Mouse (Mus musculus) neural tube, embryonic 12.5 days (tissue): Measurements from ENCODE around the gene Exosc5. TPM values are rescaled to one million over a fixed set of nuclear protein-coding genes. Genes with fewer than 3 reads are reported as not detected.

Experiments used
- ATAC-seq: fragments of 200-750 bp; cut with Nextera tagmentation; 2 replicates; pipeline ENCODE4 v1.8.0; 2017; ENCODE audit warnings: low read depth, mild to moderate bottlenecking, moderate TSS enrichment, moderate library complexity; ENCODE audit not compliant: low FRiP score
- H3K27ac ChIP-seq: fragments of 300-500 bp; sonication (generic); 2 replicates; pipeline ENCODE4 v1.5.1; 2016
- H3K27me3 ChIP-seq: fragments of 300-500 bp; sonication (generic); replicated peaks from 2 replicates; pipeline ENCODE4 v1.6.1; 2016; ENCODE audit warnings: mild to moderate bottlenecking
- H3K36me3 ChIP-seq: fragments of 300-500 bp; sonication (generic); 2 replicates; pipeline ENCODE4 v1.6.1; 2016; ENCODE audit warnings: mild to moderate bottlenecking
- H3K4me1 ChIP-seq: fragments of 300-500 bp; sonication (generic); 2 replicates; pipeline ENCODE4 v1.6.1; 2016
- H3K4me2 ChIP-seq: fragments of 300-500 bp; sonication (generic); replicated peaks from 2 replicates; pipeline ENCODE4 v1.6.1; 2016; ENCODE audit warnings: mild to moderate bottlenecking
- H3K4me3 ChIP-seq: fragments of 300-500 bp; sonication (generic); 2 replicates; pipeline ENCODE4 v1.5.1; 2016
- H3K9ac ChIP-seq: fragments of 300-500 bp; sonication (generic); 2 replicates; pipeline ENCODE4 v1.6.1; 2016; ENCODE audit warnings: mild to moderate bottlenecking
- H3K9me3 ChIP-seq: fragments of 300-500 bp; sonication (generic); 2 replicates; pipeline ENCODE4 v1.6.1; 2016; ENCODE audit warnings: mild to moderate bottlenecking
- WGBS: fragments of 180-500 bp; shearing (Covaris S2); methylation state at CpG from one replicate; pipeline ENCODE4 v1.1.7; 2016; 5-methylcytosine and 5-hydroxymethylcytosine counted together
- polyA plus RNA-seq: library from polyadenylated mRNA; unstranded; fragments of >200 nt; fragmentation: Nextera tagmentation; extraction: Ambion mirVana; gene quantifications from 2 replicates; pipeline ENCODE4 v1.2.1, GENCODE M21; 2016

The Exosc5 gene
- 54.7 and 55.2 TPM in 2 replicates for polyA plus RNA-seq

DNA sequence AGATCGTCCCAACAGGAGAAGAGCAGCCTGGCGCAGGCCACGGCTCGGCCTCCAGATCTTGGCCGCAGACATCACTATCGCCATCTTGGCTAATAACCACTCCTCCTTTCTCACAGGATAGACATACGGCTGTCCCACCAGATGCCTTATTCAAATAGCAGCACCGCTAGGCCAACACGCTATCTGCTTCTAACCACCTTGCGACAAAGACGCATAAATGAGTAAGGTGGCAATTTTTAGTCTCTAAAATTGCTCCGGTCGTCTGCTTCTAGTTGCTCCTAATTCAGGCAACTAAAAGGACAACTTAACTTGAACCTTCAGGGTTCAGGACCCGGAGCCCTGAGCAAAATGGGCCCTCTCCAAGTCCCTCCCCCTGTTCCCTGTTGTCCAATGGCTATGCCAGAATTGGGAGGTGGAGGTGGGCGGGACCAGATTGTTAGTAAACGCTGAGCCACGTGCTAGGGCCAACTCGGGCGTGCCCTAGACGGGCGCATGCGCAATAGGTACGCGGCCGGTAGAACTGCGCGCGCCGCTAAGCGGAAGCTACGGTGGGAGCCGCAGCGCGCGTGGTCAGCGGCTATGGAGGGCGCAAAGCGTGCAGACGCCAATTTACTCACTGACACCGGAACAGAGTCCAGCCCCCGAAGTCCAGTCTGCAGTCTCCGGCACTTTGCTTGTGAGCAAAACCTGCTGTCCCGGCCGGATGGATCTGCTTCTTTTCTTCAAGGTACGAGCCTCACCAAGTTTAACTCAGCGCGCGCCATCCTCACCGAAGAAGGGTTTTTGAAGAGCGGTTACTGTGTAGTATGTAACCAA, at the start of gene Exosc5, which contains the start of gene Bckdha:
Exosc5 (plus strand) TSS at position 508 of the 816 bp plus-strand sequence.
Bckdha (minus strand) TSS at position 325 of the 816 bp plus-strand sequence.
- Histone ChIP-seq H3K27ac (no peak within 1 kb of the TSS), H3K9me3 (no peaks in the 10 kb centered on the region), H3K27me3 (no peaks in the 10 kb centered on the region), H3K4me3 (peak within 1 kb of the TSS; percentile 65), H3K4me2 (peak within 1 kb of the TSS; percentile 82), H3K9ac (peak within 1 kb of the TSS; percentile 58), H3K4me1 (peaks cover 9% of the 10 kb centered on the region; the same call in 1 of the 2 replicates), H3K36me3 (peaks cover 13% of the 10 kb centered on the region)
- peak; percentile 98 for ATAC-seq
- under 1% methylated on average over 50 of the region's 50 CpGs for WGBS

DNA sequence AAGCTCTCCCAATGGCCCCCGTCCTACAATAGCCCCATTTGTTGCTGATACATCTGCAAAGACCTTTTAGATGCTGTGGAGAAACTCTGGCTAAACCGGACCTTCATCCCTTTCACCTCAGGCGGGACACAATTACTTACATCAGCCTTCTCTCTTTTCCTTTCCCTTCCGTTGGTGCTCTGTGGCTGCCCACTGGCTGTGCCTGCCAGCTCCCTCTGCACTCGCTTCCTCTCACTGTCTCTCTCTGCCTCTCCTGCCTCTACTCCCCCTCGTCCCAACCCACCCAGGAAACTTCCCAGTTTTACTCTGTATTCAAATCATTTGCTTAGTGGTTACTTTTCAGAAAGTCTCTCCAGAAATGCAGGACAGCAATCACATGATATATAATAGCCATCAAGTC, 48.9 kb upstream of the Exosc5 start:
- no peaks in the 10 kb centered on the region for H3K4me1 ChIP-seq
- no peaks in the 10 kb centered on the region for H3K36me3 ChIP-seq
- H3K27me3 ChIP-seq: no peaks in the 10 kb centered on the region
- H3K9me3 ChIP-seq: no peaks in the 10 kb centered on the region
- H3K27ac ChIP-seq: no peak overlapping the region
- 47% methylated on average over 6 of the region's 6 CpGs for WGBS
- no peak for ATAC-seq
- no peak overlapping the region for H3K4me2 ChIP-seq
- no peak overlapping the region for H3K4me3 ChIP-seq
- no peak overlapping the region for H3K9ac ChIP-seq

DNA sequence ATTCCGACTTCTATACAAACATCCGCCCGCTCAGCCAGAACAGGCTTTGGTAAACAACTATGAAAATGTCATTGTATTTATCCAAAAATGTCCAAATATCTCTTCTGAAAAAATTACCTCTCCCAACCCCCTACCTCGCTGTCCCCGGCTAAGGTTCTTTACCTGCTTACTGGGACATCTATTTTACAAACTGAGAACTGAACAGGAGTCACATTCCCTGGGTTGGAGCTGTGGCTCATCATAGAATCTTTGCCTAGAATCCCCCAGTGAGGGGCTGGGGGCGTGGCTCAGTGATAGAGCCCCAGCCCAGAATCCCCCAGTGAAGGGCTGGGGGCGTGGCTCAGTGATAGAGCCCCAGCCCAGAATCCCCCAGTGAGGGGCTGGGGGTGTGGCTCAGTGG, 47.5 kb upstream of the Exosc5 start:
- no peaks in the 10 kb centered on the region for H3K9me3 ChIP-seq
- no peak overlapping the region for H3K27ac ChIP-seq
- no peak for ATAC-seq
- H3K36me3 ChIP-seq: no peaks in the 10 kb centered on the region
- no peak overlapping the region for H3K4me2 ChIP-seq
- 58% methylated on average over 7 of the region's 7 CpGs for WGBS
- no peak overlapping the region for H3K9ac ChIP-seq
- H3K4me3 ChIP-seq: no peak overlapping the region
- H3K27me3 ChIP-seq: no peaks in the 10 kb centered on the region
- H3K4me1 ChIP-seq: no peaks in the 10 kb centered on the region

DNA sequence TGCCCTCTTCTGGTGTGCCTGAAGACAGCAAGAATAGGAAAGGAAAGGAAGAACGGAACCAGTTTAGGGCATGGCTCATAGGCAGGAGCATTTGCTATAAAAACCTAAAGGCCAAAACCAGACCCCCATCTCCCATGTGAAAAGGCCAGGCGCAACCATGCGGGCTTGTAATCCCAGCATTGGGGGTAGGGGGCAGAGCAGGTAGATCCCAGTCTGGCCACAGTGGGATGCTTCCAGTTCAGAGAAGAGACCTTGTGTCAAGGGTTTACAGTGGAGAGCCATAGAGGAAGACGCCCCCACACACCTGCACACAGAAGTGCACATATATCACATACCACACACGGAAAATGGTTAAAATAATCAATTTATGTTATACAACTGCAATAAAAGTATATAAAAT, 44.9 kb upstream of the Exosc5 start:
- Histone ChIP-seq H3K27me3 (no peaks in the 10 kb centered on the region), H3K27ac (no peak overlapping the region), H3K9ac (no peak overlapping the region), H3K4me2 (no peak overlapping the region), H3K4me3 (no peak overlapping the region), H3K9me3 (no peaks in the 10 kb centered on the region), H3K36me3 (no peaks in the 10 kb centered on the region), H3K4me1 (0 out of 2 replicates have a peak, but pooled peaks cover 4% of the 10 kb centered on the region)
- WGBS: 89% methylated on average over 5 of the region's 5 CpGs
- no peak for ATAC-seq

DNA sequence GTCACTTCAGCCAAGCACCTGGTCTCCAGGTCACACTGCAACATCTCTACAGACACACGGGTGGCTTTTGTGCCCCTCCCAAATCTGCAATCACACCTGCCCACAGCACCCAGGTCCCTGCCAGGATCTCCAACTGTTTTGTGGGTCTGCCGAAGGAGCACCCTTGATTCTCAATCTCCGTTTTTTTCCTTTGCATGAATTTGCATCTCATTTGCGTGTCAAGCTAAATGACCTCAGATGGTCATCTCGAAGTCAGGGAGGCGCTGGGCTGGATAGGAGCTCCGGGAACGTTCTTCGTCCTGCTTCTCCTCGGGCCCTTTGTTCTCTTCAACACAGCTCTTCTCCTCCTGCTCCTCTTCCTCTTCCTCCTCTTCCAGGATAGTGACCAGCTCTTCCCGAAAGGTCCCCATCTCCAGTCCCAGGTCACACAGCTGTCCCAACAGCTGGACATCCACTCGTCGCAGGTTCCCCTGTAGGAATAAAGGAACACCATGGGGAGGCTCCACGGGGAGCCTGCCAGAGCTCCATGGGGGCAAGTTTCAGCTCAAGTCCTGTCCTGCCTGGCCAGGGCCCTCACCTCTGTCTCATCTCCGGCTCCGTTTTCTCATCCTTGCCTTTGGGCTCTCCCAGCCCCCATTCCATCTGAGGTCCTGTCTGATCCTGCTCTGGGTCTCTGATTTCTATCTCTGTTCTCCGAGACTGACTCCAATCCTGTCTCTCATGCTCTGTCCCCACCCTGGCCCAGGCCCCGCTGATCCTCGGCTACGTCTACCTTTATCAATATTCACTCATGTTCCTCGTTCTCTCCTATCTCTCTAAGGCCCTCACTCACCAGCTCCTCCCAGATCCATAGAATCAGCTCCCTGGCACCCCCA, 43.9 kb upstream of the Exosc5 start:
- no peak overlapping the region for H3K9ac ChIP-seq
- no peak overlapping the region for H3K4me2 ChIP-seq
- H3K27me3 ChIP-seq: no peaks in the 10 kb centered on the region
- ATAC-seq: no peak
- H3K36me3 ChIP-seq: no peaks in the 10 kb centered on the region
- 74% methylated on average over 21 of the region's 21 CpGs for WGBS
- H3K4me3 ChIP-seq: no peak overlapping the region
- no peak overlapping the region for H3K27ac ChIP-seq
- H3K9me3 ChIP-seq: no peaks in the 10 kb centered on the region
- 0 out of 2 replicates have a peak, but pooled peaks cover 4% of the 10 kb centered on the region for H3K4me1 ChIP-seq

DNA sequence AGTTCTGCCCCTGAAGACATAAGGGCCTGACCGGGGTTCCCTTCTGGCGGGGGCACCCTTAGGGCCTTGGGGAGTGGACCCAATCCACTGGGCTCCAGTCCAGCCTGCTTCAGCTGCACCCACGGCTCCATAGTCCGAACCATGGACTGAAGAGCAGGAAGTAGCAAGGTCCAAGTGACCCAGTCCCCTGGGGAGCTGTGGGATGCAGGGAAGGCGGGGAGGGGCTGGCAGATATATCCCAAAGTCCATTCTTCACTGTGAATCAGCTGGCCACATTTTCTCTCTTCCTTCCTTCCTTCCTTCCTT, 43.3 kb upstream of the Exosc5 start, which contains the start of gene Erich4:
Erich4 (minus strand) TSS at position 187 of the 306 bp plus-strand sequence.
- ATAC-seq: no peak
- Histone ChIP-seq H3K4me3 (no peak within 1 kb of the TSS), H3K27me3 (no peaks in the 10 kb centered on the region), H3K4me1 (0 out of 2 replicates have a peak, but pooled peaks cover 4% of the 10 kb centered on the region), H3K4me2 (no peak within 1 kb of the TSS), H3K36me3 (no peaks in the 10 kb centered on the region), H3K9me3 (no peaks in the 10 kb centered on the region), H3K27ac (no peak within 1 kb of the TSS), H3K9ac (no peak within 1 kb of the TSS)
- 85% methylated on average over 5 of the region's 5 CpGs for WGBS

DNA sequence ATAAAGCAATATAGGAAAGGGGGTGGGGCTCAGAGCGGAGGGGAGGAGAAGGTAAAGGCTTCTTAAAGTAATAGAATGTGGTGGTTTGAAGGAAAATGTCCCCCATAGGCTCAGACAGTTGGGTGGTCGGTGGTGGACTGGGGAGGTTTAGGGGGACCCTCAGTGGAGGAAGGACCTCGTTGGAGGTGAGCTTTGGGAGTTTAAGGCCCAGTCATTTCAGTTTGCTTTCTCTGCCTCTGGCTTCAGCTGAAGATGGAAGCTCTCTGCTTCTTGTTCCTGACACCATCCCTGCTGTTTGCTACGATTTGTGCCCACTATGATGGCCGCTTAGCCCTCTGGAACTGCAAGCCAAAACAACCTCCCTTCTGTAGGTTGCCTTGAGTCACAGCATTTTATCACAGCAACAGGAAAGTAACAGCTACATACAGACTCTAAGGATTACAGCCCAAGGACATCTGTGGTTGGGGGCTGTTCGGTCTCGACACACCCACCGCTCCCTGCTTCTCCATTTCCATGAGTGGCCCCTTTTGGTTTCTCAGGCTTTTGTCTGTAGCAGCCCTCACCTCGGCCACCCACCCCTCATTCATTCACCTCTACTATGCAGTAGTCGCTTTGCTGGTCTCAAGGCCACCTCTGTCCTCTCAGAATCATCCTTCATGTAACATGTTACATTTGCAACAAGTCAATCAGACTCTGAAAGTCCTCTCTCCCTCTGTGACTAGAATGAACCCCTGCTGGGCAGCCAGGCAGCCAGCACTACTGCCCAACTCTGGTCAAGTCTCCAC, 41.4 kb upstream of the Exosc5 start:
- 0 out of 2 replicates have a peak, but pooled peaks cover 4% of the 10 kb centered on the region for H3K4me1 ChIP-seq
- 85% methylated on average over 10 of the region's 10 CpGs for WGBS

DNA sequence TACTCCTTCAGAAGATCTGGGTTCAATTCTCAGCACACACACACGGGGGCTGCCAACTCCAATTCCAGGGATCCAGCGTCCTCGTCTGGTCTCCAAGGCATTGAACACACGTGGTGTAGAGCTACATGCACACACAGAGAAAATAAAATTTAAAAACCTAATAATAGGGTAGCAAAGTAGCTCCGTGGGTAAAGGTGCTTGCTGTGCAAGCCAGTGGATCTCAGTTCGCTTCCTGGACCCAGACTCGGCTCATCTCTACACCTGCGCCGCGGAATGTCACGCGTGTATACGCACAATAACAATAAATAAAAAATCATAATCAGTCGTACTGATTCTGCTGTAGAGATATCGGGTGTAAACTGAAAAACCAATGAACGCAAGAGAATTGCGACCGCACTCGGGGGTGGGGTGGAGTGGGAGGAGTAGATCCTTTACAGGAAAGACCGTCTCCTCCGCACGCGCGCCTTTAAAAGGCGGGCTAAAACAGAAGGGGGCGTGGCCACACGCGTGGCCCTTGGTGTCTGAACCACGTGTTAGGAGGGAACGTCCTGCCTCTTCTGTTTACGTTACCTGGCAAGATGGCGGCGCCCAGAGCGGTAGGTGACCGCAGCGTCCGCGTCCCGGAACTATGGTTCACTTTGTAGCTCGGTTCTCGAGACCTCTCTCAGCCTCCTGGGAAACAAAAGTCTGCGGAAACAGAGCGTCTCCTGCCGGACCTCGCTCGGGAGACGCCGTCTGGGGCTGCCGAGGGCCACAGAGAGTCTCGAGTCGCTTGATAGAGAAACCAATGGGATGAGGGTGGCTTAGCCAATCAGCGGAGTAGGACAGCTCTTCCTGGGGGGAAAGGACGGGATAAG, 39.9 kb upstream of the Exosc5 start, which contains the start of gene Dmac2:
Dmac2 (plus strand) TSS at position 550 of the 857 bp plus-strand sequence.
- peak within 1 kb of the TSS; percentile 57 for H3K4me3 ChIP-seq
- H3K36me3 ChIP-seq: peaks cover 9% of the 10 kb centered on the region; the same call in 1 of the 2 replicates
- H3K4me2 ChIP-seq: peak within 1 kb of the TSS; percentile 66
- WGBS: 1% methylated on average over 53 of the region's 53 CpGs
- 0 out of 2 replicates have a peak, but pooled peaks cover 4% of the 10 kb centered on the region for H3K4me1 ChIP-seq
- H3K9ac ChIP-seq: peak within 1 kb of the TSS; percentile 54; the same call in 1 of the 2 replicates
- H3K27ac ChIP-seq: no peak within 1 kb of the TSS
- peak; percentile 94 for ATAC-seq
- no peaks in the 10 kb centered on the region for H3K27me3 ChIP-seq
- no peaks in the 10 kb centered on the region for H3K9me3 ChIP-seq

More for the DNA sequence above, 41.4 kb upstream of the Exosc5 start:
- Histone ChIP-seq H3K9me3 (no peaks in the 10 kb centered on the region), H3K27me3 (no peaks in the 10 kb centered on the region), H3K27ac (no peak overlapping the region), H3K9ac (no peak overlapping the region), H3K4me2 (no peak overlapping the region), H3K36me3 (peaks cover 6% of the 10 kb centered on the region; the same call in 1 of the 2 replicates), H3K4me3 (no peak overlapping the region)
- ATAC-seq: no peak

DNA sequence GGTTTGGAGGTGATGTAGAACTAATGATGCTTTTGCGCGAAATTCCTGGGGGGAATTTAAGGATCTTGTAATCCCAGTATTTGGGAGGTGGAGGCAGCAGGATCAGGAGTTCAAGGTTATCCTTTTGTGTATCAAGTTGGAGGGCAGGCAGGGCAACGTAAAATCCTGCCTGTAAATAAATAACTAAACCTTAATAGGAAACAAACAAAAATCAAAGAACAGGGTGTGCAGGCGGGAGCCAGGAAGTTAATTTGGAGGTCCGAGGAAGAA, 39.3 kb upstream of the Exosc5 start:
- Histone ChIP-seq H3K27me3 (no peaks in the 10 kb centered on the region), H3K9me3 (no peaks in the 10 kb centered on the region), H3K4me3 (peak overlapping the region; percentile 57), H3K4me1 (0 out of 2 replicates have a peak, but pooled peaks cover 4% of the 10 kb centered on the region), H3K4me2 (peak overlapping the region; percentile 66), H3K36me3 (peaks cover 14% of the 10 kb centered on the region; the same call in 1 of the 2 replicates), H3K27ac (no peak overlapping the region), H3K9ac (peak overlapping the region; percentile 54; the same call in 1 of the 2 replicates)
- WGBS: 27% methylated on average over 5 of the region's 5 CpGs
- no peak for ATAC-seq

DNA sequence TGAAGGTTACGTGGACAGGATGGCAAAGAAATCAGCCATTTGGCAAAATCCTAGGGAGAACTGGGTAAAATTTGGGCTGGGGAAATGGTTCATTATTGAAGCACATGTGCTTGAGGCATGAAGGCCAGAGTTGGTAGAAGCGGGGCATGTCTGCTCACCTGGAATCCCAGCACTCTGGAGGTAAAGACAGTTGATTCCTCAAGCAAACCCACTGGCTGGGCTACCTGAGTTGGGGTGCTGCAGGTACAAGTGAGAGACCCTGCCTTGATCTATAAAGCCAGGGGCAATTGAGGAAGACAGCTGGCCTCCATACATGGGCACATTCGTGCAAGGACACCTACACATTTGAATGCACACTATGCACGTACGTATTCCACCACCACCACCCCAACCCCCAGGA, 38.9 kb upstream of the Exosc5 start:
- H3K4me1 ChIP-seq: 0 out of 2 replicates have a peak, but pooled peaks cover 4% of the 10 kb centered on the region
- WGBS: 91% methylated on average over 5 of the region's 5 CpGs
- H3K4me3 ChIP-seq: 0 out of 2 replicates have a peak overlapping the region, but pooled peaks have one; percentile 57
- no peaks in the 10 kb centered on the region for H3K27me3 ChIP-seq
- ATAC-seq: no peak
- H3K27ac ChIP-seq: no peak overlapping the region
- H3K9me3 ChIP-seq: no peaks in the 10 kb centered on the region
- H3K36me3 ChIP-seq: peaks cover 19% of the 10 kb centered on the region
- H3K4me2 ChIP-seq: peak overlapping the region; percentile 66
- no peak overlapping the region for H3K9ac ChIP-seq

DNA sequence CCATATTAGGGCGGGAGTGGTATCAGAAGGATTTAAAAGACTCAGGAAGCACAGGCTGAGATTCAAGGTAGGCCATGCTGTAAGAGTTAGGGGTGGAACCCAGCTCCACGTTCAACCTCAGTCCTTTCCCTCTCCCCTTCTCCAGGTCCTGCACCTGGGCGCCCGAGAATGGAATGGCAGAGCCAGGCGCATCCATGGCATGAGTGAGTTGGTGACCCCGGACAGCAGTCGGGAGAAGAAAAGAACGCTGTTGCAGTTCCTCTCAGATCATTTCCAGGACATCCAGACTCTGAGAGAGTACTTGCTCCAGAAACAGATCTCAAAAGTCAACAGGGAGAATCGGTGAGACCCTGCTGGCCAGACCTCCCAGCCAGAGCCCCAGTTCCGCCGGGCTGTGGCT, 38.2 kb upstream of the Exosc5 start:
- 94% methylated on average over 11 of the region's 11 CpGs for whole genome bisulfite sequencing
- no peaks in the 10 kb centered on the region for H3K9me3 ChIP-seq
- H3K4me1 ChIP-seq: 0 out of 2 replicates have a peak, but pooled peaks cover 4% of the 10 kb centered on the region
- no peak for ATAC-seq
- H3K27me3 ChIP-seq: no peaks in the 10 kb centered on the region
- H3K36me3 ChIP-seq: peaks cover 20% of the 10 kb centered on the region
- no peak overlapping the region for H3K9ac ChIP-seq
- no peak overlapping the region for H3K27ac ChIP-seq
- no peak overlapping the region for H3K4me2 ChIP-seq
- H3K4me3 ChIP-seq: no peak overlapping the region
